Mouse (Mus musculus): ENCODE data around the gene Abraxas1.

Abraxas1 gene

GRCm38 (mm10) chr5:100820483-100821184, at the start of gene Abraxas1:
Abraxas1 (minus strand) TSS chr5:100820965.
- DNase-seq (ENCODE audit: extremely low read depth, low read depth), result peak; percentile 52

- DNase-seq (ENCODE audit: extremely low read depth, low read depth), result no peak
Observed at GRCm38 (mm10) chr5:100869197-100869895, 48.6 kb upstream of the Abraxas1 start.

- DNase-seq (ENCODE audit: extremely low read depth, low read depth), result no peak
Observed at GRCm38 (mm10) chr5:100866183-100866582, 45.4 kb upstream of the Abraxas1 start.

- no peak for DNase-seq (ENCODE audit: extremely low read depth, low read depth)
Observed at GRCm38 (mm10) chr5:100864438-100864837, 43.7 kb upstream of the Abraxas1 start.

GRCm38 (mm10) chr5:100863091-100863490, 42.3 kb upstream of the Abraxas1 start:
- DNase-seq (ENCODE audit: extremely low read depth, low read depth), result no peak

GRCm38 (mm10) chr5:100861811-100862210, 41.0 kb upstream of the Abraxas1 start:
- DNase-seq (ENCODE audit: extremely low read depth, low read depth), result no peak

- DNase-seq (ENCODE audit: extremely low read depth, low read depth), result peak; percentile 8
Observed at GRCm38 (mm10) chr5:100861140-100861539, 40.4 kb upstream of the Abraxas1 start.

GRCm38 (mm10) chr5:100860417-100861053, 39.8 kb upstream of the Abraxas1 start:
- no peak for DNase-seq (ENCODE audit: extremely low read depth, low read depth)

- DNase-seq (ENCODE audit: extremely low read depth, low read depth), result no peak
Observed at GRCm38 (mm10) chr5:100856552-100856951, 35.8 kb upstream of the Abraxas1 start.

- no peak for DNase-seq (ENCODE audit: extremely low read depth, low read depth)
Observed at GRCm38 (mm10) chr5:100853963-100854362, 33.2 kb upstream of the Abraxas1 start.

GRCm38 (mm10) chr5:100847143-100847542, 26.4 kb upstream of the Abraxas1 start:
- no peak for DNase-seq (ENCODE audit: extremely low read depth, low read depth)

- no peak for DNase-seq (ENCODE audit: extremely low read depth, low read depth)
Observed at GRCm38 (mm10) chr5:100846599-100846920, 25.8 kb upstream of the Abraxas1 start.

GRCm38 (mm10) chr5:100845848-100846598, 25.3 kb upstream of the Abraxas1 start:
- peak; percentile 19 for DNase-seq (ENCODE audit: extremely low read depth, low read depth)

- no peak for DNase-seq (ENCODE audit: extremely low read depth, low read depth)
Observed at GRCm38 (mm10) chr5:100845485-100845847, 24.7 kb upstream of the Abraxas1 start, which contains the start of gene Gpat3. Gpat3 (plus strand) TSS chr5:100845713.

GRCm38 (mm10) chr5:100844485-100844884, 23.7 kb upstream of the Abraxas1 start:
- DNase-seq (ENCODE audit: extremely low read depth, low read depth), result peak; percentile 16

- no peak for DNase-seq (ENCODE audit: extremely low read depth, low read depth)
Observed at GRCm38 (mm10) chr5:100837907-100838306, 17.1 kb upstream of the Abraxas1 start.

- no peak for DNase-seq (ENCODE audit: extremely low read depth, low read depth)
Observed at GRCm38 (mm10) chr5:100835862-100836538, 15.2 kb upstream of the Abraxas1 start.

GRCm38 (mm10) chr5:100833841-100834240, 13.1 kb upstream of the Abraxas1 start:
- DNase-seq (ENCODE audit: extremely low read depth, low read depth), result no peak

- no peak for DNase-seq (ENCODE audit: extremely low read depth, low read depth)
Observed at GRCm38 (mm10) chr5:100832680-100833079, 11.9 kb upstream of the Abraxas1 start.

GRCm38 (mm10) chr5:100828701-100829100, 7.9 kb upstream of the Abraxas1 start:
- no peak for DNase-seq (ENCODE audit: extremely low read depth, low read depth)

- DNase-seq (ENCODE audit: extremely low read depth, low read depth), result no peak
Observed at GRCm38 (mm10) chr5:100826531-100826930, 5.8 kb upstream of the Abraxas1 start.
